Mouse (Mus musculus) myocyte (in vitro differentiated cells): ENCODE measurements around the gene Mitf. TPM values are rescaled to one million over a fixed set of nuclear protein-coding genes. Genes with fewer than 3 reads are reported as not detected.

ENCODE experiments used
- H3K27me3 ChIP-seq: one replicate; pipeline ENCODE4 v1.6.1; 2011; ENCODE audit not compliant: control insufficient read depth, insufficient read depth, insufficient read length
- H3K36me3 ChIP-seq: one replicate; pipeline ENCODE4 v1.6.1; 2011; ENCODE audit not compliant: control insufficient read depth, insufficient read depth
- H3K4me2 ChIP-seq: one replicate; pipeline ENCODE4 v1.6.1; 2011; ENCODE audit warnings: low read depth, control low read depth
- H3K4me3 ChIP-seq: one replicate; pipeline ENCODE4 v1.5.1; 2011; ENCODE audit warnings: mild to moderate bottlenecking, control low read depth, moderate library complexity
- H3K79me2 ChIP-seq: one replicate; pipeline ENCODE4 v1.6.1; 2011; ENCODE audit not compliant: control insufficient read depth, insufficient read depth
- H3ac ChIP-seq: one replicate; pipeline ENCODE4 v1.6.1; 2011; ENCODE audit not compliant: control insufficient read depth, insufficient read length
- CEBPB ChIP-seq: IDR thresholded peaks from 2 replicates; pipeline ENCODE4 v1.6.1; 2011; ENCODE audit warnings: mild to moderate bottlenecking, moderate library complexity; ENCODE audit not compliant: poor library complexity, insufficient read depth, severe bottlenecking
- E2F4 ChIP-seq: IDR thresholded peaks from one replicate; pipeline ENCODE4 v1.6.1; 2011; ENCODE audit warnings: mild to moderate bottlenecking, control low read depth, moderate library complexity; ENCODE audit not compliant: insufficient read depth
- MAX ChIP-seq: IDR thresholded peaks from one replicate; pipeline ENCODE4 v1.6.1; 2011; ENCODE audit warnings: low read depth, mild to moderate bottlenecking, control low read depth
- MYOD1 ChIP-seq, 3 experiments: IDR thresholded peaks; one replicate each; pipeline ENCODE4 v1.6.1; 2011; ENCODE audit warnings: control low read depth in 2 of 3, low read depth in 2 of 3, mild to moderate bottlenecking in 2 of 3, moderate library complexity in 1 of 3; ENCODE audit not compliant: insufficient read length in 2 of 3, control insufficient read depth in 1 of 3
- MYOG ChIP-seq, 3 experiments: IDR thresholded peaks; one replicate each; pipeline ENCODE4 v1.6.1; 2011; ENCODE audit warnings: control low read depth in 2 of 3, low read depth in 2 of 3, mild to moderate bottlenecking in 2 of 3; ENCODE audit not compliant: insufficient read length in 2 of 3, control insufficient read depth in 1 of 3, insufficient read depth in 1 of 3
- POLR2A ChIP-seq: IDR thresholded peaks from one replicate; pipeline ENCODE4 v1.6.1; 2011; ENCODE audit warnings: low read depth, mild to moderate bottlenecking, control low read depth, moderate library complexity; ENCODE audit not compliant: insufficient read length
- POLR2AphosphoS2 ChIP-seq: IDR thresholded peaks from one replicate; pipeline ENCODE4 v1.6.1; 2011; ENCODE audit warnings: low read depth, control low read depth; ENCODE audit not compliant: insufficient read length
- REST ChIP-seq: IDR thresholded peaks from one replicate; pipeline ENCODE4 v1.6.1; 2011; ENCODE audit warnings: mild to moderate bottlenecking, control low read depth, moderate library complexity; ENCODE audit not compliant: insufficient read depth, insufficient read length
- SRF ChIP-seq: IDR thresholded peaks from one replicate; pipeline ENCODE4 v1.6.1; 2011; ENCODE audit warnings: low read depth; ENCODE audit not compliant: control insufficient read depth, insufficient read length
- TCF12 ChIP-seq: IDR thresholded peaks from one replicate; pipeline ENCODE4 v1.6.1; 2011; ENCODE audit warnings: mild to moderate bottlenecking, control low read depth; ENCODE audit not compliant: poor library complexity, insufficient read depth, severe bottlenecking
- TCF3 ChIP-seq: IDR thresholded peaks from one replicate; pipeline ENCODE4 v1.6.1; 2011; ENCODE audit warnings: low read depth, control low read depth; ENCODE audit not compliant: insufficient read length
- USF1 ChIP-seq: IDR thresholded peaks from one replicate; pipeline ENCODE4 v1.6.1; 2011; ENCODE audit warnings: low read depth, mild to moderate bottlenecking, control low read depth, moderate library complexity
- polyA plus RNA-seq: library from polyadenylated mRNA; unstranded; fragments of >200 nt; fragmentation: generic; extraction: Trizol; gene quantifications from one replicate; pipeline ENCODE4 v1.2.1, GENCODE M21; 2012; ENCODE audit warnings: missing spikeins

Gene Mitf
- polyA plus RNA-seq, 1 experiment: 2.4 TPM

- Histone ChIP-seq H3K4me3 (no peak overlapping the region), H3K4me2 (peak overlapping the region; percentile 73), H3K27me3 (no peaks in the 10 kb centered on the region), H3ac (no peak overlapping the region), H3K79me2 (no peaks in the 10 kb centered on the region), H3K36me3 (no peaks in the 10 kb centered on the region)
- no peak for TF ChIP-seq SRF
- TF ChIP-seq POLR2AphosphoS2: no peak
- no peak for TF ChIP-seq MAX
- TF ChIP-seq POLR2A: no peak
These were observed 76.6 kb downstream of the Mitf start for GRCm38 (mm10) chr6:97883496-97883895.

- Histone ChIP-seq H3K4me2 (no peak overlapping the region), H3ac (no peak overlapping the region), H3K27me3 (no peaks in the 10 kb centered on the region), H3K79me2 (no peaks in the 10 kb centered on the region), H3K4me3 (no peak overlapping the region), H3K36me3 (no peaks in the 10 kb centered on the region)
- no peak for TF ChIP-seq POLR2A
These were observed 78.1 kb downstream of the Mitf start for GRCm38 (mm10) chr6:97884971-97885370.

- Histone ChIP-seq H3K79me2 (no peaks in the 10 kb centered on the region), H3K27me3 (no peaks in the 10 kb centered on the region), H3ac (no peak overlapping the region), H3K4me2 (no peak overlapping the region), H3K4me3 (no peak overlapping the region), H3K36me3 (no peaks in the 10 kb centered on the region)
- TF ChIP-seq POLR2AphosphoS2 (no peak), REST (no peak), SRF (no peak), MAX (no peak), POLR2A (no peak), MYOD1 (IDR thresholded peaks at IDR 0.05; ENCODE audit: control insufficient read depth in 1 of 3, insufficient read length in 2 of 3, low read depth in 2 of 3) (no peak), TCF3 (no peak), USF1 (no peak), MYOG (IDR thresholded peaks at IDR 0.05; ENCODE audit: control insufficient read depth in 1 of 3, insufficient read depth in 1 of 3, insufficient read length in 2 of 3, low read depth in 2 of 3) (no peak), TCF12 (no peak), CEBPB (no peak), E2F4 (no peak)
These were observed 78.8 kb downstream of the Mitf start for GRCm38 (mm10) chr6:97885606-97886005.

GRCm38 (mm10) chr6:97887893-97888292, 81.0 kb downstream of the Mitf start:
- no peak overlapping the region for H3K4me3 ChIP-seq
- no peaks in the 10 kb centered on the region for H3K36me3 ChIP-seq
- no peaks in the 10 kb centered on the region for H3K27me3 ChIP-seq
- TF ChIP-seq MYOG (IDR thresholded peaks at IDR 0.05; ENCODE audit: control insufficient read depth in 1 of 3, insufficient read depth in 1 of 3, insufficient read length in 2 of 3, low read depth in 2 of 3) (no peak), USF1 (no peak), E2F4 (no peak), CEBPB (no peak), TCF3 (no peak), POLR2AphosphoS2 (no peak), MAX (no peak), SRF (no peak), POLR2A (no peak)
- no peaks in the 10 kb centered on the region for H3K79me2 ChIP-seq
- no peak overlapping the region for H3K4me2 ChIP-seq
- H3ac ChIP-seq: no peak overlapping the region

- H3K4me2 ChIP-seq: no peak overlapping the region
- H3ac ChIP-seq: no peak overlapping the region
- no peaks in the 10 kb centered on the region for H3K36me3 ChIP-seq
- H3K4me3 ChIP-seq: no peak overlapping the region
- H3K79me2 ChIP-seq: no peaks in the 10 kb centered on the region
- no peak for TF ChIP-seq MYOD1 (IDR thresholded peaks at IDR 0.05; ENCODE audit: control insufficient read depth in 1 of 3, insufficient read length in 2 of 3, low read depth in 2 of 3)
- TF ChIP-seq MAX: no peak
- no peak for TF ChIP-seq TCF3
- no peak for TF ChIP-seq POLR2A
- no peak for TF ChIP-seq POLR2AphosphoS2
- no peak for TF ChIP-seq MYOG (IDR thresholded peaks at IDR 0.05; ENCODE audit: control insufficient read depth in 1 of 3, insufficient read depth in 1 of 3, insufficient read length in 2 of 3, low read depth in 2 of 3)
- TF ChIP-seq TCF12: no peak
- TF ChIP-seq USF1: no peak
- TF ChIP-seq SRF: no peak
- no peak for TF ChIP-seq REST
- TF ChIP-seq CEBPB: no peak
- no peak for TF ChIP-seq E2F4
- no peaks in the 10 kb centered on the region for H3K27me3 ChIP-seq
These were observed 81.7 kb downstream of the Mitf start for GRCm38 (mm10) chr6:97888596-97888995.

DNA sequence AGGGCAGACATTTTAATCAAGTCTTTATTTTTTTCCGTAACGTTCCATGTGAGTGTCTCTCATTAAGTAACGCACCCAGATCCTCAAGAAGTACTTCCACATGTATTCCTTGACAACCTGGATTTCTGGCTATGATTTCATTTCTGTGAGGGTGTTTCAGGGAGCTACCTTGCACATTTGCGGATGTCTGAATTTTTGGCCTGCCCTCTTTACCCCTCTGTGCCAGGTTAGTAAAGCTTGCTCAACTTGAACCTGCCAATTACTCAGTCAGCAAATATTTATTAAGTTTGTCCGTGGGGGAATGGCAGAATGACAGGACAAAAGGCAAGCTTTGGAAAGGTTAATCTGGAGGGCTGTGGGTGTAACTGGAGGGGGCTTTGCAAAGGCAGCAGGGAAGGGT, 86.7 kb downstream of the Mitf start:
- H3K79me2 ChIP-seq: no peaks in the 10 kb centered on the region
- no peak overlapping the region for H3K4me3 ChIP-seq
- TF ChIP-seq TCF3: no peak
- TF ChIP-seq MYOD1 (IDR thresholded peaks at IDR 0.05; ENCODE audit: control insufficient read depth in 1 of 3, insufficient read length in 2 of 3, low read depth in 2 of 3): no peak
- no peaks in the 10 kb centered on the region for H3K27me3 ChIP-seq
- H3ac ChIP-seq: no peak overlapping the region
- no peaks in the 10 kb centered on the region for H3K36me3 ChIP-seq
- H3K4me2 ChIP-seq: no peak overlapping the region
